Mouse (Mus musculus) cerebellum, adult 8-10 months (tissue): ENCODE results near the gene A3galt2.

Source experiments
- DNase-seq: peaks from one replicate; pipeline ENCODE4 v3.0.0; 2022

Gene A3galt2

GRCm38 (mm10) chr4:128728431-128728851 is 26.7 kb upstream of the A3galt2 start:
- DNase-seq, result no peak

- peak; percentile 66 for DNase-seq
Measured at GRCm38 (mm10) chr4:128729033-128729708, 26.0 kb upstream of the A3galt2 start.

GRCm38 (mm10) chr4:128729709-128730037 is 25.5 kb upstream of the A3galt2 start:
- DNase-seq, result no peak

- no peak for DNase-seq
Measured at GRCm38 (mm10) chr4:128730271-128730670, 24.9 kb upstream of the A3galt2 start.

GRCm38 (mm10) chr4:128732794-128733193 is 22.4 kb upstream of the A3galt2 start:
- no peak for DNase-seq

- DNase-seq, result no peak
Measured at GRCm38 (mm10) chr4:128733496-128733895, 21.7 kb upstream of the A3galt2 start.

- no peak for DNase-seq
Measured at GRCm38 (mm10) chr4:128734217-128734616, 20.9 kb upstream of the A3galt2 start.

- no peak for DNase-seq
Measured at GRCm38 (mm10) chr4:128734721-128735671, 20.2 kb upstream of the A3galt2 start.

GRCm38 (mm10) chr4:128737137-128737589 is 18.0 kb upstream of the A3galt2 start:
- no peak for DNase-seq

GRCm38 (mm10) chr4:128737825-128738610 is 17.1 kb upstream of the A3galt2 start:
- no peak for DNase-seq

GRCm38 (mm10) chr4:128740878-128741277 is 14.3 kb upstream of the A3galt2 start:
- no peak for DNase-seq

GRCm38 (mm10) chr4:128741906-128742305 is 13.3 kb upstream of the A3galt2 start:
- no peak for DNase-seq

- no peak for DNase-seq
Measured at GRCm38 (mm10) chr4:128742379-128742970, 12.7 kb upstream of the A3galt2 start.

- DNase-seq, result no peak
Measured at GRCm38 (mm10) chr4:128743031-128743626, 12.0 kb upstream of the A3galt2 start.

GRCm38 (mm10) chr4:128745160-128745559 is 10.0 kb upstream of the A3galt2 start:
- no peak for DNase-seq

- DNase-seq, result no peak
Measured at GRCm38 (mm10) chr4:128747614-128748270, 7.4 kb upstream of the A3galt2 start.

- no peak for DNase-seq
Measured at GRCm38 (mm10) chr4:128748309-128748708, 6.9 kb upstream of the A3galt2 start.

GRCm38 (mm10) chr4:128751006-128751405 is 4.2 kb upstream of the A3galt2 start:
- DNase-seq, result no peak

- DNase-seq, result no peak
Measured at GRCm38 (mm10) chr4:128752031-128752757, 3.0 kb upstream of the A3galt2 start.

- no peak for DNase-seq
Measured at GRCm38 (mm10) chr4:128753571-128753970, 1.6 kb upstream of the A3galt2 start.

GRCm38 (mm10) chr4:128755900-128756299 is 736 bp downstream of the A3galt2 start:
- DNase-seq, result no peak
